Mouse (Mus musculus) ZHBTc4 (cell line): Measurements from ENCODE around the gene Exoc7.
"Not testable (repeated sequence)": the region's sequence is repeated elsewhere in the genome, so short reads cannot be mapped to it uniquely, and the experiment has no call there.

Experiments
- DNase-seq: peaks from one replicate; pipeline ENCODE4 v3.0.0-alpha.2; 2011; ENCODE audit warnings: low read depth, low spot score

Gene Exoc7

GRCm38 (mm10) chr11:116280751-116281663 is 26.0 kb downstream of the Exoc7 start, which contains the start of gene Galr2:
TSS of gene Galr2 (plus strand) at chr11:116280939.
- peak; percentile 55 for DNase-seq

GRCm38 (mm10) chr11:116277184-116277583 is 29.8 kb downstream of the Exoc7 start:
- not testable (repeated sequence) for DNase-seq

GRCm38 (mm10) chr11:116274045-116274666 is 32.9 kb downstream of the Exoc7 start, which contains the start of gene Srp68:
TSS of gene Srp68 (minus strand) at chr11:116274217.
- DNase-seq = peak; percentile 94

- DNase-seq = no peak
Observed at GRCm38 (mm10) chr11:116273469-116274044, 33.5 kb downstream of the Exoc7 start.

GRCm38 (mm10) chr11:116272589-116273468 is 34.2 kb downstream of the Exoc7 start:
- DNase-seq = no peak

- DNase-seq = no peak
Observed at GRCm38 (mm10) chr11:116269560-116269959, 37.5 kb downstream of the Exoc7 start.

- no peak for DNase-seq
Observed at GRCm38 (mm10) chr11:116268313-116268712, 38.7 kb downstream of the Exoc7 start.

- DNase-seq = peak; percentile 67
Observed at GRCm38 (mm10) chr11:116267637-116268036, 39.4 kb downstream of the Exoc7 start.

GRCm38 (mm10) chr11:116265850-116266249 is 41.2 kb downstream of the Exoc7 start:
- DNase-seq = no peak

GRCm38 (mm10) chr11:116265352-116265751 is 41.7 kb downstream of the Exoc7 start:
- DNase-seq = no peak

- DNase-seq = no peak
Observed at GRCm38 (mm10) chr11:116260259-116260658, 46.8 kb downstream of the Exoc7 start.

- no peak for DNase-seq
Observed at GRCm38 (mm10) chr11:116259461-116259860, 47.6 kb downstream of the Exoc7 start.

- no peak for DNase-seq
Observed at GRCm38 (mm10) chr11:116255982-116256675, 50.9 kb downstream of the Exoc7 start.

GRCm38 (mm10) chr11:116255090-116255981 is 51.7 kb downstream of the Exoc7 start:
- no peak for DNase-seq

- no peak for DNase-seq
Observed at GRCm38 (mm10) chr11:116254627-116255026, 52.4 kb downstream of the Exoc7 start.

- no peak for DNase-seq
Observed at GRCm38 (mm10) chr11:116253076-116253600, 53.9 kb downstream of the Exoc7 start.

GRCm38 (mm10) chr11:116250898-116251297 is 56.1 kb downstream of the Exoc7 start:
- no peak for DNase-seq

GRCm38 (mm10) chr11:116247502-116248222 is 59.4 kb downstream of the Exoc7 start:
- DNase-seq = peak; percentile 75

GRCm38 (mm10) chr11:116245616-116246015 is 61.4 kb downstream of the Exoc7 start:
- DNase-seq = no peak
